Mouse (Mus musculus) embryo, embryonic 11 days (tissue): ENCODE data around the gene Adamts9.

Experiments used
- DNase-seq: peaks from one replicate; pipeline ENCODE4 v3.0.0-alpha.2; 2015

The Adamts9 gene

DNA sequence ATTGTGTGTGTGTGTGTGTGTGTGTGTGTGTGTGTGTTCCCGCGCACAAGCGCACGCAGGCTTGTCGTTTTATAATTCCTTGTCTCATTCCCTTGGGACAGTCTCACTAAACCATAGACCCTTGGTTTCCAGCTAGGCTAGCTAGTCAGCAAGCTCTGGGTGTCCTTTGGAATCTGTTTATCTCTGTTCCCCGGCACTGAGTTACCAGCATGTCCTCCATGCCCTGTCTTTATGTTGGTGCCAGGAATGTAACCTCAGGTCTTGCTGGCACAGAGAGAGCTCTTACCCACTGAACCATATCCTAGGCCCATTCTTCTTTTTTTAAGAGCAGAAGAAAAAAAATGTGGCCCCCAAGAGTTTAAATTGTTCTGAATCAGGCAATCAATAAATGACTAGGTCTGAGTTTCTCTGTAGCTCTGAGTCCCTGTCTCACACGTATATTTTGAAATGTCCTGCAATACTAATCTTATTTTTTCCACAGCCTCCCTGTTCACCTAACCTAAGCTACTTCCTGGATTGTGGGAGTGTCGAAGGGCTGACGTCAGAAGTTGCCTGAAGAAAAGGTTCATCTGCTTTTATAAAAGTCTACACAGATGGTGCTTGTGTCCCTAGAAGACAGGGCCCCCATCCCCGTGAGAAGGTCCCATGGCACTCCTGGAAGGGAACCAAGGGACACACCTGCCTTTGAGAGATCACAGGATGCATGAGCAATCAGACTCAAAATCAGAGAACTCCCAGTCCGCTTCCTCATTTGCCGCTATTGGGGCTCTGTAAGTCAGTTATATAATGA lies 84.4 kb downstream of the Adamts9 start:
- DNase-seq = no peak

GRCm38 (mm10) chr6:92857761-92858160 lies 85.5 kb downstream of the Adamts9 start:
- DNase-seq = no peak

DNA sequence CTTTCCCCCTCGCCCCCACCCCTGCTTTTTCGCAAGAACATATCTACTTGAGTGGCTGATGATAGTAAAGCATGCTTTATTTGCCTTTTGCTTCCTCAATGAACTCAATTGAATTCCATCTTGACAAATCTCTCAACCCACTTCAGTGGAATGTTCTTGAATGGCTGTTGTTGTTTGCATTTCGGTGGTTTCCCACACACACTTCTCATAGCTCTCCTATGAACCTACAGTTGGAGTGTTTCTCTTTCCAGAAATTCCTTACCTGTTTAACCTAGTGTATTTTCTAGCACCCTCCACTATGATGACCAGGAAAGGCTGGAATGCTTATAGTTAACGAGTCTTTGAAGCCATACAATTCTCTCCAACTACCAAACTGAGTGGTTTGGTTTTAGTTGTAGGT lies 88.4 kb downstream of the Adamts9 start:
- DNase-seq = no peak

DNA sequence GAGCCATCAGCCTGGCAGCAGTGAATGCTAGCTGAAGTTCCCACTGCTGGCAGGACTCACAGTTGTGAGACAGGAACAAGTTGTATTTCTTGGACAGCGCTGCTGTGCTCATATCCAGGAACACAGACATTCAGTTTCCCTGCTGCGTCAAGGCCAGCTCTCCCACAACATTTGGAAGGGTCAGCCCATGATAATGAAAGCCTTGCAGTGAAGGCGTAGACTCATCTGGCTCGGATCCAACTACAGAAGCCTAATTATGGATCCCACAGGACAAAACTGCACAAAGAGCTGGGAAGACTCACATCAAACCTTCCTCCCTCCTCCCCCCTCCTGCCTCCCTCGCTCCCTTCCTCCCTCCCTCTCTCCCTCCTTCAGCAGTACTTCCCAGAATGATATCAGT lies 93.0 kb downstream of the Adamts9 start:
- DNase-seq = peak; percentile 35

- no peak for DNase-seq
Measured at GRCm38 (mm10) chr6:92849208-92849607, 94.1 kb downstream of the Adamts9 start.

DNA sequence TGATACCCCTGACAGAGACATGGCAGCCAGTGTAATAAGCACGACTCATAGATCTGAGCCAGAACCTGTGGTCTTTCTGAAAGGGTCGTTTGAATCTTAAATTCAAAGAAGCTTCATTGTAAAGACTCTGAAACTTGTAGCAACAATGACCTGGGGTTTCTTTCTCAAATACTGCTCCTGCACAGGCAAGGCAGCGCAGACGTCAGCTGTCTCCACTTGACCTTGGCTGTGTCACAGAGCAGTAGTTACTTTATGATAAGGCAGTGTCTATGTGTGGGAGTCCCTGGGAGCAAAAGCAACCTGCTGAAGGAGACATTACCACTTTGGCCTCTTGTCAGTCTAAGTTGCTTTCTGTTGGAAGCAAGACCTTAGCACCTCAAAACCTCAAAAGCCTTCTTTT lies 96.7 kb downstream of the Adamts9 start:
- DNase-seq = no peak

DNA sequence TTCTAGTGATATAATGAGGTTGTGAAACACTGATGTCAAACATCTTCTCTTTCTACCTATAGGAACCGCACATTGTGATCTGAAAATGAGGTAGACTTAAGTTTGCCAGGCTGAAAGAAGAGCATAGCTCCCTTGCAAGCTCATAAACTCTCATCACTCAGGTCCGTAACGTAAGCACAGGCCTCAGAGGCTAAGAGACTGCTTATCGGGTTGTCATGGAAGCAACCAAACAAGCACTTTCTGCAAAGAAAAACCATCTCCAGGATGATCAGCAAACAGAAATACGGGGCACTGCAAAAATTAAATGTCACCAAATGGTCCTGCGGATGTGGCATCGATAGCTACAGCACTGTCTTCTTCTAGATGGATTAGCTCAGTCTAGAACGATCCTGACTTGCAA lies 97.4 kb downstream of the Adamts9 start:
- DNase-seq = no peak

GRCm38 (mm10) chr6:92843474-92843873 lies 99.8 kb downstream of the Adamts9 start:
- no peak for DNase-seq

DNA sequence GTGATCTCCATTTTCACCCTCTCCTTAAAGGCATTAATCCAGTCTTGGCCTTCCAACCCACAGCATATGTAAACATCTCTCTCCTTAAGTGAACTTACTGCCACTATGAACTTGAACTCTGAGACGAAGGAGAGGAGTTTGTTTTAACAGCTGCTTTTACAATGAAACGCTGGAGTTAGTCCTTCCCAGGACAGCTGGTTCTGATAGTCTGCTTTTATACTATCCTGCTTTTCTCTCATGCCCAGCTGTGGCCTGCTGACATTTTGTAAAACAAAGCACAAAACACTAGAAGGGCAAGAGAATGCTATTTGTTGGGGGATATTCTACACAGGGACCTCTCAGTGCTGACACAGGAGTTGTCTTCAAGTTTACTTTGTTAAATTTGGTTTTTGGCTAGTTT lies 101.3 kb downstream of the Adamts9 start:
- DNase-seq = peak; percentile 46

DNA sequence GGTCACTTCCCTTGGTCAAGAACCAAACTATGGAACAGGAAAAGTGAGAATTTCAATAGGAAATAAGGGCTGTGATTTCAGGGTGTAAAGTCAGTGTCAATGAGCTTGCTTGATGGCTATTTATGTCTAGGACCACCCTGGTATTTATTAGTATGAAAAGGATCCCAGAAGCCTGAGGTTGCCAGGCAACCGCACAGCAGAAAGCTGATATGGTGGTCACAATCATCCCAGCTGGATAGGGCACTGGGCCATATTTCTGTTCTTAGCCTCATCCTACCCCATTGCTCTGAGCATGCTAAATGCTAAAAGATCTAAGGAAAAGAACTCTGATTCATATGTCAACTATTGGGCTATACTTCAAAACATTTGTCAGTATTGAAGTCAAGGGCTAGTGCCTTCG lies 112.2 kb downstream of the Adamts9 start:
- no peak for DNase-seq

GRCm38 (mm10) chr6:92829148-92829547 lies 114.1 kb downstream of the Adamts9 start:
- no peak for DNase-seq

DNA sequence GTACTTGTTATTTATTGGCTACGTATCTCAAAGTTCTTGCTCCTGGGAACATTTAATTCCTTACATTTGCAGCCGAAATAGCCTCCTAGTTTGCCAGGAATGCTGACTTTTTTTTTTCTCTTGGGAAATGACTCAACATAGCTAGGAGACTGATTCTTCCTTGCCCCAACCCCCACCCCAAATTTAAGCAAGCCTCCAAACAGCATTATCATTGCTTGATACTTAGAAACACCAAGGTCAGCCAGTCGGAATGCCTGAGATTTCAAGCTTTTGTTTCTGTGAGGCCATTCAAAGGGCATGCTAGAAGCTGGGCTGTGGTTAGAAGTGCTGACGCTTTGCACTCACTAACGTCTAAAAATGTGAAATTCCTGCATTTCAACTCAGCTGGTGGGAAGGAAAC lies 115.9 kb downstream of the Adamts9 start:
- no peak for DNase-seq

GRCm38 (mm10) chr6:92826561-92826960 lies 116.7 kb downstream of the Adamts9 start:
- DNase-seq = no peak

- peak; percentile 40 for DNase-seq
Measured at GRCm38 (mm10) chr6:92823991-92824390, 119.3 kb downstream of the Adamts9 start.

DNA sequence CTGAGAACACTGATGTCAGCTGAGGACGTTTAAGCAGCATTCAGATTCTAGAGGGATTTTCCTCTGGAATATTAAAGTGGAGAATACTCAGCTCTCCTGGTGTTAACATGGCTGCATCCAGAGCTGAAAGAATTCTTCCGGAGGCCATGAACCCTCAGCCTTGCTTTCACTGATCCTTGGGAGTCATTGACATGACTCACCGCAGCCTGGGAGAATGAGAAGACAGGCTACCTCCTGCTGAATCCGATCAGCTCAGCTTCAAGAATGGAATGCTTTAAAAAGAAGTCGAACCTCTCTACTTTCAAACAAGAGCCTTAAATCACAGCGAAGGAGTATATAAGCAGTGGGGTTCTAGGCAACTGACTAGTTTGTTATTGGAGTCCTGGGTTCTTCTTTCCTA lies 121.3 kb downstream of the Adamts9 start:
- DNase-seq = no peak

- DNase-seq = no peak
Measured at GRCm38 (mm10) chr6:92821606-92822005, 121.7 kb downstream of the Adamts9 start.

- DNase-seq = no peak
Measured at GRCm38 (mm10) chr6:92817661-92818060, 125.6 kb downstream of the Adamts9 start.

GRCm38 (mm10) chr6:92816311-92816751 lies 127.0 kb downstream of the Adamts9 start, which contains the start of gene A730049H05Rik:
TSS of gene A730049H05Rik (plus strand) at chr6:92816478.
- peak; percentile 31 for DNase-seq

DNA sequence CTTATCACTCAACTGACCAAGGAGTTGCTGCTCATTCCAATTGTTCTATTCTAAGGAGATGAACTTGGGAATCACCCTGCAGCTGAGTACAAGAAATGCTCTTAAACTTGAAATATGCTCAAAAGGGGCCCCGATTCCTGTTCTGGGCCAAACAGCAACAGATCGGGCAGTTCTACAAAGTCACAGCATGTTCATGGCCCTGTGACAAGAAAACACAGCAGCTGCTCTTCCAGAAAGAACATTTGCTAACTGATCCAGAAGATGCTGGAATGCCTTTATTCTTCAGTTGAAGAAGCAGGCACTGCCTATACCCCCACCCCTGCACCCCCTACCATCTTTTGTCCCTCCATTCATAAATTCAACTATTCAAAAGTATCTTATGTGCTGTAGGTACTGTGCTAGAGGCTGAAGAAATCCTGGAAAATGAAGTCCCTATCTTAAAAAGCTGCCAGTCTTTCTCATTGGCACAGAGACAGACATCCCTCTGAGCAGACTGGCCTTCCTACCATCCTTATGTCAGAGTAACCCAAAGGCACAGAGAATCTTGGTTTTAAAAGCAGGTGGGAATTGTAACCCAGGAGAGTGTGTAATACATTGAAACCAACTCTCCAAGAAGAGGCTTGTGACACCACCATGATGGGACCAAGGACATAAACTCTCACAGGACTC lies 130.5 kb downstream of the Adamts9 start:
- no peak for DNase-seq

DNA sequence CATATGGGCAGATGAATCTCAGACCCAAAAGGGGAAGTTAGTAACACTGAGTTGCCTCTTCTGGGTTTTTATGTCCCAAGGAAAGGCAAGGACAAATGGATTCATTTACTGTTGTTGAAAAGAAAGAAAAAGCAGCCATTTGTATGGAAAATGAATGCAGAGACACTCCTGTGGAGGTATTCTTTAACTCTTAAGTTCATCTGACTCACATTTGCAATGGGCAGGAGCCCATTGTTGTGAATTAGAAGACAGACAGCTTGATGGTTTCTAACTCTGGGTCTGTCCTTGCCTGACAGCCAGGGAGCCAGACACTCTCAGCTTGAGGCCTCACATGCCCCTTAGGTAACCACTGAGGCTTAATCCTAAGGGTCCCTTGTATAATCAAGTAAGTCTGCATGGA lies 131.7 kb downstream of the Adamts9 start:
- DNase-seq = no peak

DNA sequence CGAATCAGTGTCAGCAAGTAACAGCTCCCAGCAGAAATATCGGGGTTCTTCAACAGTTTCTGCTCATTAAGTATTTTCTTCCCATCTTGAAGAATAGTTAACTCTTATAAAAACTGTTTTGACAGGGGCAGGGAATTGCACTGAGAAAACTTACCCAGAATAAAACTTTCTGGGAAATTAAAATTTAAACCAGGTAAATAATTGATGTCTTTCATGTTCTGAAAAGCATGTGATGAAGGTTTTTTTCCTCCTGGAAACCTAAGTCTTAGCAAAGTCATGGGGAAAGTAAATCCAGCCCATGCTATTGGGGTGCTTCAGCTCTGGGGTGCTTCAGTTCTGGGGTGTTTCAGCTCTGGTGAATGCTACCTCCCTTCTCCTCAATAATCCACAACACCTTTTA lies 132.7 kb downstream of the Adamts9 start:
- no peak for DNase-seq

DNA sequence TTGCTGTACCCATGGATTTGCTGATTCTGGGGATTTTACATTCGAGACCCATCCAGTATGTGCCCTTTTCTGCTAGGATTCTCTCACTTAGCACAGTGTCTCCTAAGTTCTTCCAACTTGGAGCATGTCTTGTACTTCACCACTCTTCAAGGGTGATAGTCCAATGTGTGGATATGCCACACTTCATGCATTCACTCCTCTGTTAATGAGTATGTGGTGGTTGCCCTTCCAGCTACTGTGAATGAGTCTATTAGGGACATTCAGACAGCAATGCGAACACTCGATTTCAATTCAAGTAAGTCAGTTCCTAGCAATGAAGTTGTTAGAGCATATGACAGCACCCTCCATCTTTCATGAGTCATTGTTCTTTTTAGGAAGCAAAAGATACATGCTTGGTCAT lies 133.5 kb downstream of the Adamts9 start:
- no peak for DNase-seq

- DNase-seq = no peak
Measured at GRCm38 (mm10) chr6:92804254-92804971, 138.9 kb downstream of the Adamts9 start.

DNA sequence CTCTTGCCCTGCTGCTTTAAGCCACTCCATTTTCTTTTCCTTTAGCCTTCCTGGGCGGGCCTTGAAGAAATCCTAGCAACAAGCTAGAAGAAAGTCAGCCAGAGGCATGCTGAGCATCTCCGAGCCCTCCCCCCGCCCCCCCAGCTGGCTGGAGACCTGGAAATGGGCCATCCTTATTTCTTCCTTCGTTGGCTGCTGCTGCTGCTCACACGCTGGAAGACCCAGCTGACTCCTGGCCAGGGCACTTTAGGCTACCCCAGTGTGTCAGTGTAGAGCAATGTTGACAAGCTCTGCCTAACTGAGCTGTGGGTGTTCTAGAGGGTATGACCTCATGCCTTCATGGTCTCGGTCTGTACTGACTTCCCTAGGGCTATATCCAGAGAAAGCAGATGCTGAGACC lies 140.1 kb downstream of the Adamts9 start:
- DNase-seq = no peak
